Mouse (Mus musculus) G1E (cell line): ENCODE data around the gene Rab3b.

Experiments used
- CTCF ChIP-seq: IDR thresholded peaks from 2 replicates; pipeline ENCODE4 v1.5.1; 2012; ENCODE audit warnings: low read depth, low read length, inconsistent platforms, mixed read lengths
- GATA1 ChIP-seq: IDR thresholded peaks from 2 replicates; pipeline ENCODE4 v1.6.1; 2012; ENCODE audit warnings: borderline replicate concordance, low read length, inconsistent platforms, mixed read lengths
- GATA2 ChIP-seq: IDR thresholded peaks from 2 replicates; pipeline ENCODE4 v1.6.1; 2012; ENCODE audit warnings: low read depth, low read length, inconsistent platforms, borderline replicate concordance
- POLR2AphosphoS5 ChIP-seq: IDR thresholded peaks from 2 replicates; pipeline ENCODE4 v1.6.1; 2012; ENCODE audit warnings: low read depth, low read length, inconsistent platforms; ENCODE audit not compliant: insufficient replicate concordance
- TAL1 ChIP-seq: conservative IDR thresholded peaks from 2 replicates; pipeline ENCODE4 v1.6.1; 2012; ENCODE audit warnings: low read depth, low read length, inconsistent platforms, mixed read lengths

GRCm38 (mm10) chr4:108869730-108870374, 9.0 kb upstream of the Rab3b start:
- TF ChIP-seq TAL1 (no peak), GATA1 (no peak), CTCF (peak; percentile 97), GATA2 (no peak), POLR2AphosphoS5 (no peak)
